Mouse (Mus musculus): ENCODE results near the gene Gimap5.

Gimap5 gene

DNA sequence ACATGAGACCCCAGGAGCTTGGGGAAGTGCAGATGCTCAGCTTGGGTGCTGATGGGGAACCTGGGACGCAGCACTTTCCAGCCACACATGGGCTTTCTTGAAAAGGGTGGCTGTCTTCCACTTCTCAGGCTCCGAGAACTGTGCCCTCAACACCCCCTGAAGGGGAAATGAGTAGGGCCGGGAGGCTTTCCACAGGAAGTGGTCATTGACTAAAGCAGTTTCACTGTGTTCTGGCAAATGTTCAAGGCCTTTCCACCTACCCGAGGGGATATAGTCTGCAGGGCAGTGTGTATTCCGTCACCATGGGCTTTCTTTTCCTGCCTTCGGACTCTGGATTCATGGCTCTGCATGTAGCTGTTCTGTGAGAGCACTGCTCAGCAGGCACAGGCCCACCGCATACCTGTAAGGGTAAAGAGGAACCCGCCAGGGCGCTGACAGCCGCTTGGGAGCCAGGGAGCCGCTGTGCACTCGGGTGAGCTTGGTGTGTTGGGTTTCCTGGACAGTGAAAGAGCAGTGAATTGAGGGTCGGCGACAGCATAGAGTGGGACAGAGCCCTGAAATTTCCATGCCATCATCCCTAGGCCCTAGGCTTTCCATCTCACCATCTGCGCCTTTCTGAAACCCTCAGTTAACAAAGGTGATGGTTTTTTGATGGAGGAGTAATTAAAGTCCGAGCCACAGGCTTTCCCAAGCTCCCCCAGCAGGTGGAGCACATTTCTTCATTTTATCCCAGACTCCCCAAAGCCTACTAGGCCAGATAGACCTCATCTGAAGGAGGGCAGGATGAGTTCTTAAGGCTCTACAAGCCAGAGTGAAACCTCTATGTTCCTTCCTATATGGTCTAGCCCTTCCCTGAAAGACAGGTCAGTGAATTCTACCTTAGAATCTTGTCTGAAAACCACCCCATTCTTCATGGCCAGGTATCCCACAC, at the start of gene Gimap5:
TSS of gene Gimap5 (plus strand) at position 239 of the 931 bp plus-strand sequence.
- DNase-seq (ENCODE audit: low spot score), result peak; percentile 26

DNA sequence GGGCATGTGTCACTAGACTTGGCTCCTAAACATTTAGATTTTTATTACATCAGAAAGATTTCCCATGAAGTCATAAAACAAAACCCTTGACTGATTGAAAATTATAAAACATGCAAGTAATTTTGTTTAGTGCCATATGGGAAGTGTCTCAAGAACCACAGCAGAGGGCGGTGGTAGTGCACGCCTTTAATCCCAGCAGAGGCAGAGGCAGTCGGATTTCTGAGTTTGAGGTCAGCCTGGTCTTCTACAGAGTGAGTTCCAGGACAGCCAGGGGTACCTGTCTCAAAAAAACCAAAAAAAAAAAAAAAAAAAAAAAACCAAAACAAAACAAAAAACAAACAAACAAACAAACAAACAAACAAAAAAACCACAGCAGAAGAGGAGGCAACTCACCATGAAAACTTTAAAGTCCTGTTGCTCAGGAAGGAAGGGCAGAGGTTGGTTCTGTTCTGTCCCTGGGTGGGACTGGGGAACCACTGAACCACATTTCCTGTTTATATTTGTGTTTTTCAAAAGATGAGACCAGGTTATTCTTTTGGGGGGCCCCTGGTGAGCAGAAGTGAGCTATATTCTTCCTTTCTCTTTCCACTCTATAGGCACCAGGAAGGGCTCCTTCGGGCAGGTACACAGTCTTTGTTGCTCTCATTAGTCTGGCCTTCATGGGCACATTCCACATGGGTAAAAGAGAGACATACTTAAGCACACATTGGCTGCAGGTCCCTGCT, 49.0 kb upstream of the Gimap5 start:
- no peak for DNase-seq (ENCODE audit: low spot score)

- DNase-seq (ENCODE audit: low spot score), result no peak
These were observed 48.5 kb upstream of the Gimap5 start for GRCm38 (mm10) chr6:48697555-48697930.

GRCm38 (mm10) chr6:48698066-48698856, 47.7 kb upstream of the Gimap5 start:
- DNase-seq (ENCODE audit: low spot score), result no peak

- no peak for DNase-seq (ENCODE audit: low spot score)
These were observed 47.1 kb upstream of the Gimap5 start for GRCm38 (mm10) chr6:48698888-48699287.

DNA sequence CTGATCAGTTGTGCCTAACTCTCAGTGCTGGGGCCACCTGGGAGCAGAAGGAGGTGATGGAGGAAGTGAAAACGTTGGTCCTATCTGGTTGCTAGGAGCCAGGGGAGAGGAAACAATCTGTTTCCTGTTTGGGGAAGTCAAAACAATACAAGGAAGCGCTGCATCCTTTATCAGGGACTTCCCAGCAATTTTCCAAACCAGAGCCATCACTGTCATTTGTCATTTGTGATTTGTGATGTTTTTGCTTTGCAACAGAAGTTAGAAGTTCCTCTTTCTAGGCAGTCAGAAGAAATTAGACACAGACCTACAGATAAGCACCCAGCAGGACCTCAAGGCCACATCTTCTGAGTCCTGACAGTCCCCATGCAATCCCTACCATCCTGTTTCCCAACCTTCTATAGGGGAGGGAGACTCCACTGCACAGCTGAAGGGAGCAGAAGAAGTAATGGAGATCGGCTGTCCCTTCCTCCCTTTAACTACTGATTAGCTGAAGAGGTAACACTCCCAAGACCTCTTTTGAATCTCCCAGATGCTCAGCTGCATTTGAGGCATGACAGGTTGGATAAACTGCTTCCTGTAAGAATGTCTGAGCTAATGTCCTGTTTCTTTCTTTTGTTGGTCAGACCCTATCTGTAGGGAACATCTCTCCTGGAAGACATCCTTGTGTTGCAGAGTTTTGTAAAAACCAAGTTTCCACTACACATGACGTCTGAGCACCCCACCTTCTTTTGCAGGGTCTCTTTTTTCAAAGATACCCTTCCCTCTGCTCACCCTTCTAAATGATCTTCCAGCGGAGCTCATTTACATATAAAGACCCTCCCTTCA, 45.5 kb upstream of the Gimap5 start:
- peak; percentile 38 for DNase-seq (ENCODE audit: low spot score)

DNA sequence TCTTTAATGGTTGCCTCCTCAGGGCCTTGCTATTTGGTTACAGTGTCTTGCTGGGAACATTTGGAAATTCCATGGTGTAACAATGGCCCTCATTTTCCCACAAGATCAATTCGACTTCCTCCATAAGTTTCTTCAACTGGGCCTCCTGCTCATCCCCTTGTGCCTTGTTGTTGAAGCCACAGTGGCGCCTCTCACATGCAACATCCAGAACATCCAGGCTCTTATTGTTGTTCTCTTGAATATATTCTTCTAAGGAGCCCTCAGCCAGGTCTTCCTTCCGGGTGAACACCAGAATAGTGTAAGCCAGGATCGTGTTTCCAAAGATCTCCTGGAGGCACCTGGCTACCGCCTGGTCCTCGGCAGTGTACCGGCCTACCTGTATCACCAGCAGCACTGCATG, 43.9 kb upstream of the Gimap5 start:
- DNase-seq (ENCODE audit: low spot score), result no peak

- no peak for DNase-seq (ENCODE audit: low spot score)
These were observed 43.4 kb upstream of the Gimap5 start for GRCm38 (mm10) chr6:48702601-48703000.

- no peak for DNase-seq (ENCODE audit: low spot score)
These were observed 41.9 kb upstream of the Gimap5 start for GRCm38 (mm10) chr6:48704146-48704545.

DNA sequence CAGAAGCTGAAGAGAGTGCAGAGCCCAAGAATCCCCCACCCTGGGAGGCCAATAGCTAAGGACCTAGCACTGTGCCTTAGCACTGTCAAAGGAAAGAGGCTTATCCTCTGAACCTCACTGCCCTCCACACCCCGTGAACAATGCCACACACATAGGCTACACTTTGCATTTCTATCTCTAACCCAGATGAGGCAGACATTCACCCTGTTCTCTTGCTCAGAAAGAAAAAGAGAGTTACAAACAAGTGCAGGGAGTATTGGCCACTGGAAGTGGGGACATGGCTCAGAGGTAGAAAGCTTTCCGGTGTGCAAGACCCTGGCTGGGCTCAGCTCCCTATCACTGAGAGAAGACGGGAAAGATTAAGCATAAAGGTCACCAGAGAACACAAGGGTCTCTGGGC, 39.9 kb upstream of the Gimap5 start:
- DNase-seq (ENCODE audit: low spot score), result no peak

DNA sequence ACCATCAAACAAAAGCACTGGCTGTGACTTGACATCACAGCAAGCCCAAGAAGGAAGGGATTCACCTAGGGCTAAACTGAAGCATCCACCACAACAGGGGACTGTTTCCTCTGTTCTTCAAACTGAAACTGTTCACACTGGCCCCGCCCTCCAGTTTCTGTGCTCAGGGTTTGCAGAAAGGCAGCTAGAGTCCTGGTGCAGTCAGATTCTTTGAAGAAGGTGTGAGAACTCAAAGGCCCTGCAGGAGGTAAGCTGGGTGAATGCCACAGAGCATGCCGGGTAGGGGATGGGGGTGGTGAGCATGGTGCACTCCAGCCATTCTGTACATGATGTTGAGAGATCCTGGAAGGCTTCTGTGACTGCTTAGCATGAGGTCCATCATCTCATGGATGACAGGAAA, 27.5 kb upstream of the Gimap5 start, which contains the start of the genes Gm28053 and Gimap7:
TSS of gene Gm28053 (plus strand) at position 153 of the 400 bp plus-strand sequence.
TSS of gene Gimap7 (plus strand) at position 167 of the 400 bp plus-strand sequence.
- no peak for DNase-seq (ENCODE audit: low spot score)

GRCm38 (mm10) chr6:48720326-48720725, 25.7 kb upstream of the Gimap5 start:
- DNase-seq (ENCODE audit: low spot score), result no peak

DNA sequence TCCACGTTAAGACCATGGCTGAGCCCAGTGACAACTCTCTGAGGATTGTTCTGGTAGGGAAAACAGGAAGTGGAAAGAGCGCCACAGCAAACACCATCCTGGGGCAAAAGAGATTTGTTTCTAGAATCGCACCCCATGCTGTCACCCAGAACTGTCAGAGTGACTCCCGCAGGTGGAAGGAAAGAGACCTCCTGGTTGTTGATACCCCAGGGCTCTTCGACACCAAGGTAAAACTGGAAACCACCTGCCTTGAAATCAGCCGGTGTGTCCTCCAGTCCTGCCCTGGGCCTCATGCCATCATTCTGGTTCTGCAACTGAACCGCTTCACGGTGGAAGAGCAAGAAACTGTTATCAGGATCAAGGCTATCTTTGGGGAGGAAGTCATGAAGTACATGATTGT, 22.5 kb upstream of the Gimap5 start:
- DNase-seq (ENCODE audit: low spot score), result no peak

DNA sequence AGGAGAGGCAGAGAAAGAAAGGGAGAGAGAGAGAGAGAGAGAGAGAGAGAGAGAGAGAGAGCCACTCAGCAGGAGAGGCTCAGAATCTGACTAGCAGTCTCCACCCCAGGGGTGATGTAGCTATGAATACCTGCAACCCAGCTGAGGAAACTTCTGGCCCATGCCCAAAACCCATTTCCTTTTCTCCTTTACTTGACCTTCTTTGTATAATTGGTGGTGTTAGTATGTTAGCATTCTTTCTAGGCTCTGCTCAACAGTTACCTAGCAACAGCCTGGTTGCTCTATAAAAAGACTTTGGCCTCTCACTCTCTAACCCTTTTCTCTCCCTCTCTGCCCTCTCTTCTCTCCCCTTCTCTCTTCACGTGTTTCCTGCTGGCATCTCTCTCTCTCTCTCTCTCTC, 20.5 kb upstream of the Gimap5 start:
- no peak for DNase-seq (ENCODE audit: low spot score)

DNA sequence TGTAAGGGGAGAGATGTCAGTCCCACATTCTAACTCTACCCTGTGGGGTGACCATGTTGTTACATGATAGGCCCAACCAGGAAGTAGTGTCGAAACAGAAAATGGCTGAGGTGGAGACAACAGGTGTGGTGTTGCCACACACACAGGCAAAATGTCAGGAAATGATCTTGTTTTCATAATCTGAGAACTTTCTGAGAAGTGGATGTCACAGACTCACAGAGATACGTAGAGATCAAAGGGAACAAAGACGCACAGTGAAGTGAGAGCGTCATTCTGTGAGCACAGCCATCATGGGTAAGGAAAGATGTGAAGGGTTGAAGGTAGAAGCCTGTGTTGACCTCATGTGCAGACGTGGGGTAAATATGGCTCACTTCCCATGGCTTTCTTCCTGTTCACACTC, 18.2 kb upstream of the Gimap5 start:
- no peak for DNase-seq (ENCODE audit: low spot score)

- no peak for DNase-seq (ENCODE audit: low spot score)
These were observed 13.1 kb upstream of the Gimap5 start for GRCm38 (mm10) chr6:48732864-48733304.

DNA sequence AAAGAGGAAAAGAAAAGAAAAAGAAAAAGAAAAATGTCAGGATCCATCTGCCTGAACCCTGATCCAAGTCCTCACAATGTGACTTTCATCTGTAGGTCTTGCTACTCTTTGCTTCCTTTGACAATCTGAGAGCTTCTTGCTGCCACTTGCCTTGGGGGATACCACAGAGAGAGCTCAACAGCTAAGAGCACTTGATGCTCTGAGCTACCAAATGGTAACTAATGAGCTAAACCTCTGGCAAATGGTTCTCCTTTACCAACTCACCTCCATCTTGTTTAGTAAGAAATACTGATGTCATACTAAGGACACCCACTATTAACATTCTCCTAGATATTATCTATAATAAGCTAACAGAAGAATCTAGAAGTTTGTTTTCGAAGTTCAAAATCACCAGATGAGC, 12.3 kb upstream of the Gimap5 start:
- DNase-seq (ENCODE audit: low spot score), result no peak

GRCm38 (mm10) chr6:48737053-48737452, 8.9 kb upstream of the Gimap5 start:
- no peak for DNase-seq (ENCODE audit: low spot score)

GRCm38 (mm10) chr6:48737688-48738087, 8.3 kb upstream of the Gimap5 start:
- no peak for DNase-seq (ENCODE audit: low spot score)

GRCm38 (mm10) chr6:48738961-48739779, 6.8 kb upstream of the Gimap5 start, which contains the start of gene Gimap1:
Gene Gimap1 (plus strand): TSS chr6:48739054.
- no peak for DNase-seq (ENCODE audit: low spot score)

GRCm38 (mm10) chr6:48739780-48740055, 6.3 kb upstream of the Gimap5 start:
- no peak for DNase-seq (ENCODE audit: low spot score)

All from embryo, embryonic 10 days (tissue).